Mouse (Mus musculus): ENCODE results near the gene Gpc2. TPM values are rescaled to one million over a fixed set of nuclear protein-coding genes. Genes with fewer than 3 reads are reported as not detected.

Gene Gpc2
- 3.0 TPM for polyA plus RNA-seq (2017; shearing (Covaris generic))

GRCm38 (mm10) chr5:138279585-138280424 is at the start of gene Gpc2, which contains the start of the genes Gm43720 and Stag3:
Gene Gpc2, minus strand, starts transcription at chr5:138280005.
Gene Gm43720, minus strand, starts transcription at chr5:138279958.
Gene Stag3, plus strand, starts transcription at chr5:138280240.

GRCm38 (mm10) chr5:138272409-138272923 is 7.3 kb downstream of the Gpc2 start, which contains the start of gene Gal3st4:
Gene Gal3st4, minus strand, starts transcription at chr5:138272840.

GRCm38 (mm10) chr5:138263260-138264206 is 16.3 kb downstream of the Gpc2 start, which contains the start of gene BC037034:
Gene BC037034, minus strand, starts transcription at chr5:138264033.

GRCm38 (mm10) chr5:138255353-138256093 is 24.3 kb downstream of the Gpc2 start, which contains the start of gene Lamtor4:
Gene Lamtor4, plus strand, starts transcription at chr5:138255482.

GRCm38 (mm10) chr5:138225700-138226099 is 54.1 kb downstream of the Gpc2 start, which contains the start of gene Nxpe5:
Gene Nxpe5, plus strand, starts transcription at chr5:138225898.

Other genes with a start within 250 kb of the Gpc2 start
- gene Smok3c, start 226.8 kb downstream of the Gpc2 start, polyA plus RNA-seq (2017; shearing (Covaris generic)), result not detected
- 24.7 TPM for gene Zkscan1, start 194.9 kb downstream of the Gpc2 start, polyA plus RNA-seq (2017; shearing (Covaris generic))
- gene Zscan21, start 163.1 kb downstream of the Gpc2 start, polyA plus RNA-seq (2017; shearing (Covaris generic)), result 32.2 TPM
- 24.1 TPM for gene Zfp113, start 124.3 kb downstream of the Gpc2 start, polyA plus RNA-seq (2017; shearing (Covaris generic))
- gene Cops6, start 118.9 kb downstream of the Gpc2 start, polyA plus RNA-seq (2017; shearing (Covaris generic)), result 241 TPM
- 10.2 TPM for gene Ap4m1, start 108.0 kb downstream of the Gpc2 start, polyA plus RNA-seq (2017; shearing (Covaris generic))
- gene Mcm7, start 107.6 kb downstream of the Gpc2 start, polyA plus RNA-seq (2017; shearing (Covaris generic)), result 89.5 TPM
- 55.2 TPM for gene Taf6, start 92.6 kb downstream of the Gpc2 start, polyA plus RNA-seq (2017; shearing (Covaris generic))
- 20.6 TPM for gene Cnpy4, start 92.5 kb downstream of the Gpc2 start, polyA plus RNA-seq (2017; shearing (Covaris generic))
- gene Mblac1, start 85.7 kb downstream of the Gpc2 start, polyA plus RNA-seq (2017; shearing (Covaris generic)), result 0.35 TPM
- gene Nxpe5, start 54.1 kb downstream of the Gpc2 start, polyA plus RNA-seq (2017; shearing (Covaris generic)), result not detected
- 121 TPM for gene Lamtor4, start 24.5 kb downstream of the Gpc2 start, polyA plus RNA-seq (2017; shearing (Covaris generic))
- 8.7 TPM for gene BC037034, start 16.0 kb downstream of the Gpc2 start, polyA plus RNA-seq (2017; shearing (Covaris generic))
- 0.92 TPM for gene Gal3st4, start 7.2 kb downstream of the Gpc2 start, polyA plus RNA-seq (2017; shearing (Covaris generic))
- not detected for gene Gm43720, start within 50 bp of the Gpc2 start, polyA plus RNA-seq (2017; shearing (Covaris generic))
- 1.1 TPM for gene Stag3, start 235 bp upstream of the Gpc2 start, polyA plus RNA-seq (2017; shearing (Covaris generic))
- gene Pvrig, start 62.0 kb upstream of the Gpc2 start, polyA plus RNA-seq (2017; shearing (Covaris generic)), result 15.3 TPM
- 30.2 TPM for gene Zfp157, start 161.5 kb upstream of the Gpc2 start, polyA plus RNA-seq (2017; shearing (Covaris generic))

Measured in CD4-positive, CD25-positive, alpha-beta regulatory T cell, adult 9 weeks (primary cell).